Mouse (Mus musculus): ENCODE results near the gene 1810049J17Rik. TPM values are rescaled to one million over a fixed set of nuclear protein-coding genes. Genes with fewer than 3 reads are reported as not detected.

The 1810049J17Rik gene
- total RNA-seq, 2 experiments from 2014 or later: 0.58 TPM; not detected in 1

Other genes with a start within 250 kb of the 1810049J17Rik start
- 141 and 147 TPM in 2 replicates for gene Zfr, start 204.1 kb downstream of the 1810049J17Rik start, total RNA-seq (2015)
- 49.0 and 63.7 TPM in 2 replicates for gene Zfr, start 204.1 kb downstream of the 1810049J17Rik start, total RNA-seq (2017)
- 12.0 and 12.8 TPM in 2 replicates for gene Mtmr12, start 116.9 kb downstream of the 1810049J17Rik start, total RNA-seq (2015)
- gene Mtmr12, start 116.9 kb downstream of the 1810049J17Rik start, total RNA-seq (2017): 12.1 and 13.5 TPM in 2 replicates
- 110 and 118 TPM in 2 replicates for gene Golph3, start 449 bp downstream of the 1810049J17Rik start, total RNA-seq (2015)
- gene Golph3, start 449 bp downstream of the 1810049J17Rik start, total RNA-seq (2017): 86.6 and 94.4 TPM in 2 replicates